Mouse (Mus musculus) mature B cell (primary cell): Measurements from ENCODE around the gene Mastl.

Source experiments
- in situ Hi-C: fragments of 300-500 bp; cut with MboI; formaldehyde crosslinking; loops from 2 replicates; pipeline ENCODE4 v1.14.3; 2019

Mastl gene

DNA sequence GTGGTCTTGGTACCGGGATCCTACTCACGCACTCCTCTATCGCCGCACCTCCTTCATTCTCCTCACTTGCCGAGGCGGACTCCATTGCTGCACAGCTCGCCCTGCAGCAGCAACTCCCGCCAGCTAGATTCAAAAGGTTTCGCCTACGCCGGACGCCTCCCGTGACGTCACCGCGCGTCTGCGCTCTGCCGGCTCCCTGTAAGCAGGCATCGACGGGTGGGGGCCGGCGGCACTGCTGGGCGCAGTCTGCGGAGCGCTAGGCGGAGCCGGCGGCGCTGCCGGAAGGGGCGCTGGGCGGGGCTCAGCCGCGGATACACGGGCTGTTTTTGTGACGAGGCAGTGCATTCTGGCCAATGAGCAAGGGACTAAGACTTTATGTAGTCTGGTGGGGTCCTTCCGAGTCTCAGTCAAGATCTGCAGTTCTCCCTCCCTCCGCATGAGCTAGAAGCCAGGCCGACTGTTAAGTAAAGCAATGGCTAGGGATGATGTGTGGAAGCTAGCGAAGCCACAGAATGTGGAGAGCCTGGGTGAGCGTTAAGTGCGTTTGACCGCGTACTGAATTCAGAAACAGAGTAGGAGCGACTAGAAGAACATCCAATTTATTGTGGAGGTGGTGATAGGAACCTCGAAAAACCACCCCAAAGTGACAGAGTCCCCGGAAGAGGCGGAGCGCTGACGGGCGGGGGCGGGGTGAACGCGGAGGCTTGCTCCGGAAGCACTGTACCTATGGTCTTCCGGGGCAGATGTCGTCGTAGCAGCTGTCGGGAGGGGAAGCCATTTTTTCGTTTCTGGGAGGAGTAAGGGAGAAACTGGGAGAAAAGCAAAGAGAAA lies at the start of gene Mastl, which contains the start of gene Yme1l1:
TSS of gene Mastl (minus strand) at position 248 of the 831 bp plus-strand sequence.
TSS of gene Yme1l1 (plus strand) at position 593 of the 831 bp plus-strand sequence.
- in situ Hi-C loops: no loop called here

DNA sequence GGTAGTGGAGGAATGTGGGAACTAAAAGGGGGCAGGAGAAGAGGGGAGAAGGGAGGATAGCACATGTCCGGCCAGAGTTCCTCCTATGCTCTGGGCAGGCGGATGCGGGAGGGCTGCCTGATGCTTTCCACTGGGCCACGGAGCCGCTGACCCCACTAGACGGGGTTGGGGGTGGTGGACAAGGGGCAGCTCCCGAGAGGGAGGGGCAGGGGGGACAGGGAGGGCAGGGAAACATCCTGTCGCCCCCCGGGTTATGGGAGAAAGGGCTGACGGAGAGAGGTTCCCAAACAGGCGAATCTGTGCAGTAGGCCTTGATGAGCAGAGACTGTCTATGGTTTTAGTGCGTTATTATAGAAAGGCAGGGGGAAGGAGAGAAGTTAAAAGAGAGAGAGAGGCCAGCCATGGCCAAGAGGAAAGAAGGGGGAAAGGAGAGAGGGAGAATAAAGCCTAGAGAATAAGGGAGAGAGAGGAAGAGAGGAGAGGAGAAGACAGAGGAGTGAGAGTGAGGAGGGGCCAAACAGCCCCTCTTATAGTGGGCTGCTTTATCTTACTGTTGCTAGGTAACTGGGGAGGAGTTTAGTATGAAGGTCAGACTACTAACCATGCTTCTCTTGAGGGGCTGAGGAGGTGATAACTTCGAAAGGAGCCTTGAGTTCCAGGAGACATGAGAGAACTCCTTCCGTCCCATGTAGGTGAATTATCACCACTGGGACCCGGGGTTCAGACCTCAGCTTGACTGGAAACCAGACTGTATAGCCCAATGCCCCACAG lies 47.3 kb upstream of the Mastl start:
- in situ Hi-C loops: no loop called here

DNA sequence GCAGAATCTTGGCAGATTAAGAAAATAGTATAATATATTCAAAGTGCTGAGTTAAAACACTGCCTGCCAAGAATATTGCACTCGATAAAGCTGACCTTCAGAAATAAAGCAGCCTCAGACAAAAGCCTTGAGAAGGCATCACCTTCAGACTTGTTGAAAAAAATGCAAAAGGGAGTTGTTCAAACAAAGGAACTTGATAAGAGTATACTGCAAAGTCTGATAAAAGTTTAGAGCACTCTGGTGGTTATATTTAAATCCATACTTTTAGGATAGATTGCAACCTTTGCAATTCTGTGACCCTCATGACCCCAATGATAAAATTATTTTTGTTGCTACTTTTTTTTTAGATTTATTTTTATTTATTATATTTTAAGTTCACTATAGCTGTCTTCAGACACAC lies 45.2 kb upstream of the Mastl start:
- in situ Hi-C loops: no loop called here

DNA sequence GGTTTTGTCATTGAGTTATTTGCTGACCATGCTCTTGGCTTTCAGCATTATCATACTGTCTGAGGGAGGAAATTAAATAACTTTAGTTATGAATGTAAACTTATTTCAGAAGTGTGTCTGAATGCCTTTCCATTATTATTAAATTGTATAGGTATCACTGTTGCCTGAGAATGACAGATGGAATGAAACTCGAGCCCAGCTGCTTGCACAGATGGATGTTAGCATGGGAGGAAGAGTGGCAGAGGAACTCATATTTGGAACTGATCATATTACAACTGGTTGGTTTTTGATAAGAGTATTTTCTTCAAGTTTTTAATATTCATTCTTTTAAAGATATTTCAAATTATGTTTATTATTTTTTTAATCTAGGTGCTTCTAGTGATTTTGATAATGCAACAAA lies 38.5 kb upstream of the Mastl start:
- in situ Hi-C loops: no loop called here

DNA sequence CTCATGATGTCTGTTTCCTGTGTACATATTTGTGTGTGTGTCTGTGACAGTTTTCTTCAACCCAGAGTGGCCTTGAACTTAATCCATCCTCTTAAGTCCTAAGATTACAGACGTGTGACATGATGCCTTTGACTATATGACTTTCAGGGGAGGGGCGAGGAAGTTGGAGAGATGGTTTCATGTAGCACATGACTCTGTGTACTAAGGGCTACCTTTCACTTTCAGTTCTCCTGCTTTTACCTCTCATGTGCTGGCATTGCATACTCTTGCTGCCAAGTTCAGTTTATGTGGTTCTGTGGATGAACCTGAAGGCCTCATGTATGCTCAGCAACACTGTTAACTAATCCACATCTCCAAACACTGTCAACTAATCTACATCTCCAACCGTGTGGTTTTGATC lies 16.5 kb upstream of the Mastl start:
- in situ Hi-C loops: no loop called here

DNA sequence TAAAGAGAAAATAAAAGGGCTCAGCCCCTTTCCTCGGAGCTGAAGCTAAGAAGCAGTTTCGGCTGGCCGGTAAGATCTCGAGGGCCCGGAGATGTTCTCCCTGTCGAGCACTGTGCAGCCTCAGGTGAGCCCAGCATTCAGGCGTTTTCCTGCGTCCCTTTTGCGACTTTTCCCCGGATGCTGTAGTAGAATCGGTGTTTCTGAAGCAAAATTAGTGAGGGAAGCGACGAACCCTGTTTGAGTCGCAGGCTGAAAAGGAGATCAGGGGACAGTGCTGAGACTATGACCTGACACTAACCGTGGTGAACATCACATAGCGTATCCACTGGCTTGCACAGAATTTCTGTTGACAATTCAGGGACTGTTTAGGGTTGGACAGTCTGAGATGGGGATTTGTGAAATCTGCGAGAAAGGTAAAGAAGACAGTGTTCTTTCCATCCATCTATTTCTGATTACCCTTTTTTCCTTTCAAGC lies 821 bp upstream of the Mastl start:
- in situ Hi-C loops: no loop called here

DNA sequence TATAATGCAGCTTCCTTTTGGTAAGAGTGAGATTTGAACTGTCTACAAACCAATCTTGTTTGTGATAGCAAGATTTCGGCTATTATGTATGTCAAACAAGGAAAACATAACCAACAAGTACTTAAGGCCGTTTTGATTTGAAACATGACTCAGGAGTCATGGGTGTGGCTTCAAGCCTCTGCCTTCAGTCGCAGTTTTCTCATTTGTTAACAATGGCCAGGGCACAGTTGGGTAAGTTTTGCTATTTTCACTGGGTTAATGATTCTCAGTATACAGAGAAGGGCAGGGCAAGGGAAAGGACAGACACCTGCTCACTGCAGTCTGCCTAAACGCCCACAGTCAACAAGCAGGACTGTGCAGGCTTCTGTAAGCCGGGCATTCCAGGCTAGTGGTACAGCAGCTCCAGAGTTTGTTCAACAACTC lies 614 bp downstream of the Mastl start:
- in situ Hi-C loops: no loop called here

DNA sequence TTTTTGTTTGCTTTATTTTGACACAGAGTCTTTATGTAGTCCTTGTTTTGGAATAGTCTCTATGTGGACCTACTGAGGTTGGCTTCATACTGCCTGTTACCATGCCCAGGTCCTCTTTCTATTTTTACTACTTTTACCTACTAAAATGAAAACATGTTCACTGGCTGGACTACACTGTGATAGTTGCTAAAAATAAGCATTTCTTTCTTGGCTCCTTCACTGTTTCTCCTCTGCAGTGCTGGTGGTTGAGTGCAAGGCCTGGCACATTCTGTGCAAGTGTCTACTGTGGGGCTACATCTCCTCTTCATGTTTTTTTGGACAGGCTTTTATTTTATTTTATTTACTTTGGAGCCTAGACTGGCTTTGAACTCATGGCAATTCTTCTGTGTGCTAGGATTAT lies 36.3 kb downstream of the Mastl start:
- in situ Hi-C loops: no loop called here

DNA sequence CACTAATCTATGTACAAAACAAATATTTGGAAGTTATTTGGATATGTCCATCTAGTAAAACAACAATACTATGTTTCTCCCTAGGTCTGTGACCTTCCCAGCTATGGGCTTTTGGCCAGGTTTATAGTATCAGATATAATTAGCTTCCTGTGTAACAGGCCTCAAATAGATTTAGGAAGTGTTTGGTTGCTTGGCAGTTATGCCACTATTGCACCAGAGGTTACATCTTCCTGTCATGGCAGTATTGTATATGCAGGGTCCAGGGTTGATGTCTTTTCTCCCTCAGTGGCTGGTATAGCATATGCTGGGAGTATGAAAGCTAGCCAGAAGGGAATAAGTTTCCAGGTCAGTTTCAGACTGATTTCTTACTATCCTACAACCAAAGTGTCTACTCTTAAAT lies 53.6 kb downstream of the Mastl start:
- in situ Hi-C loops: no loop called here

DNA sequence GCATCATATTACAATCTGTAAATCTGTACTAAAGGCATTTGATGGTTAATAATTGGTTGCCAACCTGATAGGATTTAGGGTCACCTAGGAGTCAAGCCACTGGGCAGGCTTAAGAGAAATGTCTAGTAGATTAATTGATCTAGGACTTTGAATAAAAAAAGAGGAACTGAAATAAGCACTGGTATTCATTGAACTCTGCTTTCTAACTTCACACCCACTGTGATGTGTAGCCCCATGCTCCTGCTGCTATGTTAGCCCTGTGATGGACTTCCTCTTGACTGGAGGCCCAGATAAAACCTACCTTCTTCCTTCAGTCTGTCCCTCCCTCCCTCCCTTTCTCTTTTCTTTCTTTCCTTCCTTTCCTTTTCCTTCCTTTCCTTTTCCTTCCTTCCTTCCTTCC lies 58.8 kb downstream of the Mastl start:
- in situ Hi-C loops: no loop called here

DNA sequence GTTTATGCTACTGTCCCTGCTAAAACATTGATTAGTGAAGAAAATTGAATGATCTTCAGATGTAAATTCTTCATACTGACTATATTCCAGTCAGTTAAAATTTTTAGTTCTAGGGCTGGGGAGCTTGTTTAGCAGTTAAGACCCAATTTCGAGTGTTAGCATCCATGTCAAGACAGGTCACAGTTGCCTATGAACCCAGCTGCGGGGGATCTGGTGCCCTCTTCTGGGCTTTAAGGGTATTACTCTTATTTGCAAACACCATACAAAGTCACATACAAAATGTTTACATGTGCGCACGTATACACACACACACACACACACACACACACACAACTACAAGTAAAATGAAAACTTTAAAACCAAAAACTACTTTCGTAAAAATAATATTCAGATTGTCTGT lies 63.6 kb downstream of the Mastl start:
- in situ Hi-C loops: no loop called here

DNA sequence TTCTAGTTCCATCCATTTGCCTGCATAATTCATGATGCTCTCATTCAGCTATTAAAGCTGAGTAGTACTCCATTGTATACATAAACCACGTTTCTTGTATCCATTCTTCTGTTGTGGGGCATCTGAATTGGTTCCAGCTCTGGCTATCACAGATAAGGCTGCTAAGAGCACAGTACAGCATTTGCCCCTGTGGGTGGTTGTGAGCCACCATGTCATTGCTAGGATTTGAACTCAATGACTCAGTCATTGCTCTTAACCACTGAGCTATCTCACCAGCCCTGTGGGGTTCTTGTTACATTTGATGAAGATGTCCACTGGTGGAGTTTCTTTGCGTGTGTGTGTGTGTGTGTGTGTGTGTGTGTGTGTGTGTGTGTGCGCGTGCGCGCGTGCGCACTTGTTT lies 71.3 kb downstream of the Mastl start:
- in situ Hi-C loops: no loop called here

DNA sequence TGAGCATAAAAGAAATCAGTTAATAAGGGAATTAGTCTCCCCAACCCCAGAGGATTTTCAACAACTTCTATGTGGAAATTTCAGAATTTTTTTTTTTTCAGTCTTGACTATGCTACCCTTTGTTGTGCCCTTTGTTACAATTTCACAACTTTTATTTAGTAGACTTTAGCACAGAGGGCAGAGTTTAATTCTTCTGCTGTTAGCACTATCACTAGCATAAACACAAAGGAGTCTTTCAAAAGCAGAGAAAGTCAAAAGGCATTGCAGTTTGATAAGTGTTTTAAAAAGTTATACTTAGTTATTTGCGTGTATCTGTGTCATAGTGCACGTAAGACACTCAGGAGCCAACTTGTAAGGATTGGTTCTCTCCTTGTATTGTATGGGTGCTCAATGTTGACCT lies 77.2 kb downstream of the Mastl start:
- in situ Hi-C loops: no loop called here

DNA sequence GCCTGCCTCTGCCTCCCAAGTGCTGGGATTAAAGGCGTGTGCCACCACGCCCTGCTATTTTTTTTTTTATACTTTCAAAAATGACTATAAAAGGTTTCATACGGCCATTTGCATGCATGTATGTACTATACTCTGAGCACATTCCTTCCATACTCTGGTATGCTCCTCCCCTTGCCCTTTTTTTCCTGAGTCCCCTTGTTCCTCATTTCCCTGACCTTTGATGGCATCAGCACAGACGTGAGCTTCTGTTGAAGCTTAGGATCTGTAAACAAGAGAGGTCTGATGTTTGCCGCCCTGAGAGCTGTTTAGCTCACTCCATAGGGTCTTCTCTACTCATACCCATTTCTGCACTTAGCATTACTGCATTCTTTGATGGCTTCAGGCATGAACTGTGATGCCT lies 78.1 kb downstream of the Mastl start:
- in situ Hi-C loops: no loop called here

DNA sequence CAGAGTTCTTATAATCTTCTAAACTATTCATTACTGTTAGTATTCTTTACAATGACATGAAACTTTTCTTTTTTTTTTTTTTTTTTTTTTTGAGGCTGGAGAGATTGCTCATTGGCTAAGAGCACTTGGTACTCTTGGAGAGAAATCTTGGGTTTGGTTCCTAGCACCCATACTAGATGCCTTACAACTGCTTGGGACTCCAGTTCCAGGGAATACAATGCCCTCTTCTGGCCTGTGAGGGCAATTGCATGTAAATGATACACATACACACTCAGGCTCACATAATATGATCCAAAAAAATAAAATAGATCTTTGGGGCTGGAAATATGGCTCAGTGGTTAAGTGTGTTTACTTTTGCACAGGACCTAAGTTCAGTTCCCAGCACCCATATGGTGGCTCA lies 79.0 kb downstream of the Mastl start:
- in situ Hi-C loops: no loop called here

DNA sequence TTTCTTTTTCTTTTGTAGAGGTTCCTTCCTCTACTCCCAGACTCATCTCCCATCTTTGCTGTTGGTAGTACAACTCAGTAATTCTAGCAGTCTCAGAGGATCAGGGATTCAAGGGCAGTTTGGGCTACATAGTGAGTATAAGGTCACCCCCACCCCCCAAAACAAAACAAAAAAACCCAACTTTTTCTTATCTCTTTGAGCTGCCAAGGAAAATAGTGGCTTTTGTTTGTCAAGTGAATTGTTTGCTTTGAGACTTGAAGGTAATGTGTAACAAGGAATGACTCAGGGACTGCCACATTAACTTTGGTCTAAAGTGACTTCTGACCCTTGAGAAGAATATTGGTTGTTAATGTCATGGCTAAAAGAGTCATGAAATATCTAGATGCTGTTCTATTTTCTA lies 80.0 kb downstream of the Mastl start:
- in situ Hi-C loops: no loop called here

DNA sequence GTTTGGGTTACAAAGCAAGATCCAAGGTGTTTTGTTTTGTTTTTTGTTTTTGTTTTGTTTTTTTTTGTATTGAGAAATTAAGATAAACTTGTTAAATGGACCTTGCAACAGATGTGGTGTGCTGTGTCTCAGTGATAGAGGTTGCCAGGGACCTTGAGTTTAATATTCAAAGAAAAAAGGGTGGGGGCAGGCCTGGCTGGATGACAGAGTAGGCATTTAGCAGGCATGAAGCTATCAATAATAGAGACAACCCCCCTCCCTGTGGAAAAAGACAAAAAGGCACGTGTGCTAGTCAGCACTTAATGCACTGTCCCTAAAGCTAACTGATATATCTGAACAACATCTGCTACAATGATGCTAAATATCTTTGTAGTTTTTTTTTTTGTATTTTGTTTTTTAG lies 84.4 kb downstream of the Mastl start:
- in situ Hi-C loops: no loop called here

DNA sequence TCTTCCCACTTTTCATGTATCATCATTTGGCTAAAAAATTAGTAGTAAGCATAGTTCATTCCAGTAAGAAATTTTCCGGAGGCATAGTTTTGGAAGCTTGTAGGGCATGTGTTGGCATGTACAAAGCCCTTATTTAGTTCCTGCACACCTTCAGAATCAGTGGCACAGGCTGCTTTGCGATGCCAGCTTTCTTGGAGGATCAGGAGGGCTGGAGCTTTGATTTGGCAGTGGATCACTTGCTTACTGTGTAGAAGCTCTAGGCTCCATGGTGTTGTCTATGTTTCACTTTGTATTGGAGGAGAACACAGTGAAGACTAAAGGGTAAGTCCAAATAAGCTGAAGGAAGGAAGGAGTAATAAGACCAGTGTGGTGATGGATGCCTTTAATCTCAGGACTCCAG lies 85.3 kb downstream of the Mastl start:
- in situ Hi-C loops: no loop called here

DNA sequence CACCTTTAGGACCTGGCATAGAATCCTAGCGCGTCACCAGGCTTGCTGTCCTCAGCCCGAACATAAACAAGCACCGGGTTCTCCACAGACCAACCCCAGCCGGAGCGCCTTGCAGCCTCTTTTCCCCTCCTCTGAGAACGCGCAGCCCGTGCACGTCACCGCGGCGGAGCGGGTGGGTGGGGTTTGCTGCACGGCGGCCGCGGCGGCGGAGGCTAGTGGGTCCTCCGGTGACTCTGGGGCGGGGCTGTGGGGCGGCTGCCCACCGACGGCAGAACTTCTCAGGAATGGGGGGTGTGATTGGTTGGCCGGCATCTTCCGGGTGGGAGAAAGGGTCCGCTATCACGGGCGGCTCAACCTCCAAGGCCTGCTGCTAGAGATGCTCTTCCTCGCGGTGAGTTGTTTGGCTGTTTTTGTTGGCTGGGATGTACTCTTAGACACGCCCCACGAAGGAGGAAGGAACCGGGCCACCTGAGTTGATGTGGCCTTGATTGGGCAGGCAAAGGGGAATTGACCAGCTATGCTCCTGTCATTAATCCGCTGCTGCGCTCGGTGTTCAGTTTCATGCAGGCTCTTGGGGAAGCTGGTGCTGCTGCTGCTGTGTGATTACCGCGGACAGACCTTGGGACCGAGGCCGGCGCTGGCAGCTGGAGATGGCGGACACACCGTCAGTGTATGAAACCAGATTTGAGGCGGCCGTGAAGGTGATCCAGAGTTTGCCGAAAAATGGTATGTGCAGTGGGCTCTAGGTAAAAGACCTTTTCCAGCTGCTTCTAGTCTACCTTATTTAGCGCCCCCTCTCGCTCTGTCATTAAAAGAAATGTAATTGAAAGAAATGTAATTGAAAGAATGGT lies 86.7 kb downstream of the Mastl start:
- in situ Hi-C loops: no loop called here

DNA sequence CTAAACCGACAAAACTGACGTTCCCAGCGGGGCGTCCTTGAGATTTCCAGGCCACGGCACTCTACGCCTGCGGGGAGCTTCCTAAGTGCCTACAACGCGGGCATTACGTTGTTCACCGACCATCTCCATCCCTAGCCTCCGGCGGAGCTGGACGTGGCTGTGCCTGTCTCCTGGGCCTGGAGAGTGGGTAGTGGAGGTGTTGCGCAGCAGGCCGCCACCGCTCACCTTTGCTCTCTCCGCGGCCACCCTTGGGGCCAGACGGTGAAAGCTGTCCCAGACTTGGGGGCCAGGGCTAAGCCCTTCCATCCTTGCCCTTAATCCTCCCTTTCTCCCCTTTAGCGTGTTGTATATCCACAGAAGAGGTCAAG lies 87.5 kb downstream of the Mastl start:
- in situ Hi-C loops: no loop called here

DNA sequence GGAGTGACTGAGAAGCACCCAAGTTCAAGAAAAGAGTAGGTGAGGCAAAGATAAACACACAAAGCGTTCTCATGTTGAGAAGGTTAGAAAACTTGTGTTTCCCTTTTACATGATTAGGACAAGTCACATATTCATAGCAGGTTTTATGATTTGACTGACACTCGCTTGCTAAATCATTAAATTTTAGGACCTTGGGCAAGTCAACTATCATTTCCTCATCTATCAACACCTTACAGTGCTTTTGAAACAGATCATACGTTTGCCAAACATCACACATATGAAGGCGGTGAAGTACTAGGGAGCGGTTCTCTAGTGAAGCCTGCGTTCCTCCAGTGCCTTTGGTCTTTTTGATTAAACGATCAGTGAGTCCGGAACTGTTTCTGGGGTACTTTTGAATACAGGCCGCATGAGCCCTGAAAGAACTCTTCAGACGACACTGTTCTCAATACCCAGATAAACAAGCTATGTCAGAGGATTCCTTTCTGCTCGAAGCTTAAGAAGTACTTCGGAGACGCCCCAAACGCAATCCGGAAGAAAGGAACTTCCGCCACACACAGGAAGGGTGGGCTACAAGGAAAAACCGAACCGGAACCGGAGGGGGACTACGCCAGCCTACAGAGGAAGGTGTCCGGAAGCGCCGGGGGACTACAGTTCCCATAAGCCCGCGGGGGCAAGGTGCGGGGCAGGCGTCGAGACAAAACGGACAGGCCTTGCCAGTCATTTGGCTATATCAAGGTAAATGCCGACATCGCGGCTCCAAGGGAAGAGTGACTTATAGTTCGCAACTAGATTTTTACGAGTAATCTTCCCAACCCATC lies 88.1 kb downstream of the Mastl start, which contains the start of gene Acbd5:
TSS of gene Acbd5 (plus strand) at position 616 of the 818 bp plus-strand sequence.
- in situ Hi-C loops: no loop called here
